Mouse (Mus musculus) liver, adult 2 months (tissue): ENCODE data around the gene Srpx2.

Experiments
- CTCF ChIP-seq: fragments of 200-500 bp; IDR thresholded peaks from 2 replicates; pipeline ENCODE4 v1.5.1; 2011; ENCODE audit warnings: low read depth, low read length, control low read depth
- POLR2A ChIP-seq: fragments of 200-500 bp; IDR thresholded peaks from 2 replicates; pipeline ENCODE4 v1.6.1; 2011; ENCODE audit warnings: low read length, control low read depth; ENCODE audit not compliant: insufficient read depth; ENCODE audit errors: extremely low read depth

DNA sequence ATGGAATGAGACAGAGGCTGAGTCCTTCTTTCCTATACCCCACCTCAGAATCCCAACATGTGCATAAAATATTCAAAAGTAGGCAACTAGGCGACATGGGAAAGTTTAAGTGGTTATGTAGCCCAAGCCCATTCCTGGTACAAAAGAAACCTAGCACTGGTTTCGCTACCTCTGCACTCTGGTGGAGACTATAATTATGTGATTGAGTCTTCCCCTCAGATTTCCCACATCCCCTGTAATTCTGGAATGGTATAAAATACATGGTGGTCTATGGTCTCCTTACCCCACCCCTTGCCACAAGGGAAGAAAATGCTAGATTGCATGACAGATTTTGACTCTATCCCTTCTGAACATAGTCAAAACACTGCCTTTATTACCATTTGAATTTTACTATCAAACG lies 4.8 kb downstream of the Srpx2 start:
- no peak for TF ChIP-seq CTCF
- TF ChIP-seq POLR2A, result no peak
